ENCODE assay signal across 8 mouse cellular contexts in the genomic region with DNA sequence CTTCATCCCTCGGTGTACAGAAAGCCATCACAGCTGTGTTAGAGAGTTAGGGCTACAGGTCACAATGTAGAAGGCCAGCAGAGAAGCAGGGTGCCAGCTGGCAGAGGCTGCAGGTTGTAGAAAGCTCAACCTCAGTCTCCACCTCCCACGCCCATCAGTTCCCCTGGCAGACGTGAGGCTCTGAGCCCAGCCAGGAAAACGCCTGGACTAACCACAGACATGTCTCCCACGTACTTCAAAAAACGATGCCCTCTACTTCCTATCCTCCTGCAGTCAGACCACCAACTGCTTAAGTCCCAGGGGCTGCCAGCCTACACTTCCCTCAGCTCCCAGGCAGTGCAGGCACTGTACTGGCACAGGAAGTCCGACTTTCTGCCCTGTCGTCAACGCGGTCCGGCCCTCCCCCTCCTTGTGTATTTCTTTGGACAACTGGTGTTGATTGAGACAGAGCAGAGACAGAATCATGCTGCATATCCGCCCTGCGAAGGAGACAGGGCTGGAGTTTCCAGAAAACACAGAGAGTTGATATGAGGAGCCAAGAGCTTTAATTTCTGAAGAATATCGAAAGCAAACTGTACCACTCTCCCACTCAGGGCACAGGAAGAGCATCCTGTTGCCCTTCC. TPM values are rescaled to one million over a fixed set of nuclear protein-coding genes. Genes with fewer than 3 reads are reported as not detected.
DNase-seq lines count a peak whose midpoint lies in the region; ATAC-seq lines count a peak whose summit lies in the region.

No protein-coding gene starts in this region.

- H3K4me2 ChIP-seq in kidney, embryonic 14.5 days (replicated peaks; ENCODE audit: low read depth, low read length): no peak overlapping the region

- peaks cover 85% of the 10 kb centered on the region for H3K36me3 ChIP-seq in kidney, embryonic 14.5 days (ENCODE audit: control insufficient read depth, insufficient read depth, low read length)

- no peaks in the 10 kb centered on the region for H3K9me3 ChIP-seq in kidney, embryonic 14.5 days (ENCODE audit: control insufficient read depth, low read length)

- no peak overlapping the region for H3K4me3 ChIP-seq in kidney, embryonic 14.5 days (ENCODE audit: low read length)

- no peaks in the 10 kb centered on the region for H3K27me3 ChIP-seq in kidney, embryonic 14.5 days (ENCODE audit: control insufficient read depth, insufficient read depth, low read length)

- 72% methylated on average over 14 of the region's 14 CpGs for WGBS in kidney, embryonic 14.5 days

- peak; percentile 73 for DNase-seq in kidney, adult 11 months
- peak; percentile 87 for DNase-seq in brain, adult 2 months (ENCODE audit: low read depth, low spot score)
- DNase-seq in heart, adult 18-20 months: peak; percentile 91 to 95
- peak; percentile 63 for DNase-seq in kidney, postnatal 14 days
- peak; percentile 20 to 27 for DNase-seq in natural killer cell, adult 2 months (ENCODE audit: low spot score in 2 of 2)
- DNase-seq in B cell, adult 2 months: no peak
- DNase-seq in spleen, postnatal 14 days (ENCODE audit: low spot score in 2 of 2): no peak

- no peak for ATAC-seq in kidney, embryonic 14.5 days (ENCODE audit: low FRiP score, low TSS enrichment)

- no peak overlapping the region for H3K9ac ChIP-seq in kidney, embryonic 14.5 days (ENCODE audit: low read depth, low read length)

- no peak overlapping the region for H3K27ac ChIP-seq in kidney, embryonic 14.5 days (ENCODE audit: low read depth, low read length)

- no peaks in the 10 kb centered on the region for H3K4me1 ChIP-seq in kidney, embryonic 14.5 days (ENCODE audit: control insufficient read depth, insufficient read depth, low read length)

RNA-seq across cellular contexts. Expression of a gene that starts 13.1 kb away (rescaled TPM):
- 3.0 and 3.9 TPM in 2 replicates for polyA plus RNA-seq in kidney, embryonic 14.5 days (2014; fragmentation: Nextera tagmentation; extraction: Ambion mirVana)
- total RNA-seq in heart, adult 18-20 months (2021): 1,000 to 10,000 TPM; 5,748 to 6,764 TPM

RNA-seq across cellular contexts. Expression of a gene that starts 21.7 kb away (rescaled TPM):
- 259 and 375 TPM in 2 replicates for polyA plus RNA-seq in kidney, embryonic 14.5 days (2014; fragmentation: Nextera tagmentation; extraction: Ambion mirVana)
- 100 to 1,000 TPM; 118 to 119 TPM for total RNA-seq in heart, adult 18-20 months (2021)

RNA-seq across cellular contexts. Expression of a gene that starts 22.7 kb away (rescaled TPM):
- 0.56 and 0.64 TPM in 2 replicates for polyA plus RNA-seq in kidney, embryonic 14.5 days (2014; fragmentation: Nextera tagmentation; extraction: Ambion mirVana)
- total RNA-seq in heart, adult 18-20 months (2021): 10 to 100 TPM; 13.5 to 15.7 TPM

RNA-seq across cellular contexts. Expression of a gene that starts 26.6 kb away (rescaled TPM):
- 39.8 and 41.1 TPM in 2 replicates for polyA plus RNA-seq in kidney, embryonic 14.5 days (2014; fragmentation: Nextera tagmentation; extraction: Ambion mirVana)
- total RNA-seq in heart, adult 18-20 months (2021): 10 to 100 TPM; 63.2 to 64.1 TPM

RNA-seq across cellular contexts. Expression of a gene that starts 56.1 kb away (rescaled TPM):
- 12.4 and 14.7 TPM in 2 replicates for polyA plus RNA-seq in kidney, embryonic 14.5 days (2014; fragmentation: Nextera tagmentation; extraction: Ambion mirVana)
- 1 to 10 TPM; 4.2 to 5.1 TPM for total RNA-seq in heart, adult 18-20 months (2021)

Comparison
In these comparisons a context has a peak if more than half of its experiments do, and no peak if none do; other contexts are left out.
1. DNase-seq: peak in kidney, adult 11 months (single experiment), brain, adult 2 months (single experiment), heart, adult 18-20 months (2 of 2), kidney, postnatal 14 days (single experiment) and natural killer cell, adult 2 months (2 of 2); none in B cell, adult 2 months (0 of 2) and spleen, postnatal 14 days (0 of 2).